Mouse (Mus musculus) embryonic stem cell, embryonic (primary cell): ENCODE results near the gene Dok7.

Experiments
- CTCF ChIA-PET, 4 experiments: fragments of 300-600 bp in 2 of 4; fragments of 350-600 bp in 2 of 4; sonication (Branson Sonifier 250); formaldehyde crosslinking; loops; one replicate each; lab custom pipeline; 2022; ENCODE audit warnings: inconsistent platforms in 2 of 4; lab: Charles Lee
- POLR2A ChIA-PET, 4 experiments: fragments of 300-600 bp in 2 of 4; fragments of 350-600 bp in 2 of 4; sonication (Branson Sonifier 250); formaldehyde crosslinking; loops; one replicate each; lab custom pipeline; 2022; ENCODE audit warnings: antibody characterized with exemption in 4 of 4, inconsistent platforms in 1 of 4; lab: Charles Lee

Dok7 gene

DNA sequence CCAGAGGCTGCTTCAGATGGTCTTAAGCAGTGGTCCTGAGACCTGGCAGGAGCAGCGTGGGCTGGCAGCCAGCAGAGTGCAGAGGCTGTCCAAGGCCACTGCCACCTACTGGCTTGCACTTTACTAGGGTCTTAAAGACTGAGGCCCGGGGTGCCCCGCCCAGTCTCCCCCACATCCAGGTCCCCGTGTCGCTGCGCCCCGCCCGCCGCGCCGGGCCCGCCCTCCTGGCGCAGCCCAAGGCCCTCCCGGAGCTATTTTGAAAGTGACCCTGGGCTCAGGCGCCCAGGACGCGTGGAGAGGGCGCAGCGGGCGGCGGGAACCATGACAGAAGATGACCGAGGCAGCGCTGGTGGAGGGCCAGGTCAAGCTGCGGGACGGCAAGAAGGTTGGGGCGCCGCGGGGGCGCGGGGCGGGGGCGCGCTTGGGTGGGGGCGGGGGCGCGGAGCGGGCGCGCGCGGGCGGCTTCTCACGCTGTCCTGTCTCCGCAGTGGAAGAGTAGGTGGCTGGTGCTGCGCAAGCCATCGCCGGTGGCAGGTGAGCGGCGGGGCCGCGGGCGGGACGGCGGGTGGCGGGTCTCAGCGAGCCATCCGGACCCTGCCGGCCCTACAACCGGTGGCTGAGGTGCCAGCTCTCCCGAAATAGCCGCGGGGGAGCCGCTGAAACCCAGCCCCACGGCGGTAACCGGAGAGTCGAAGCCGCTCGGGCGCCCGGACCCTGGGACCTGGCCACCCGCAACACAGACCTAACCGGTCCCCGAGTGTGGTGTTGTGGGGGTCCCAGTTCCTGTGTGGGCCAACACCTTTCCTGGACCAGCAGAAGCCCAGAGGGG lies at the start of gene Dok7:
Dok7 (plus strand) TSS at position 163 of the 829 bp plus-strand sequence.
- ChIA-PET CTCF (interaction anchor here in 2 of 4 experiments (0.5 to 1.1 kb wide), 3 partner anchors 292 to 654 kb away, joined by 3 read pairs; no protein-coding TSS in a partner anchor), POLR2A (interaction anchor here in 2 of 4 experiments (1.0 to 4.4 kb wide), 3 partner anchors 48 to 397 kb away, joined by 3 to 22 read pairs (median 13); partner anchors contain the start of genes Lrpap1 (in 2 of the 2), Grk4 (in 1 of the 2) and Nop14 (in 1 of the 2))

DNA sequence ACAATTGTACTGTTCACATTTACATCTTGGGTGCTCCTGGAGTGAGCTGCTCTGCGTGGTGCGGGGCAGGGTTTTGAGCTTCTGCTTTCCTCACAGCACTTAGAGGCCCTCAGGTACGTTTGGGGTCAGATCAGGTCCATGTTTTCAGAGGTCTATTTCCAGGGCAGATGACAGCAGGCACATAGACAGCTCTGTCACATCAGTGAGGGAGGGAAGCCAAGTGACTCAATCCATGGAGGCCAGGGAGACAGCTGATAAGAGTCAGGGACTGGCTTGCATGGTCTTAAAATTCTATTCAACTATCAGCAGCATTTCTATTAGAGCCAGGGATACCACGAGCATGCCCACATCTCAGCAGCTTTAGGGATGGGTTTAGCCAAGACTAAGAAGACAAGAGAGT lies 47.4 kb upstream of the Dok7 start:
- CTCF ChIA-PET: no interaction called here
- POLR2A ChIA-PET: no interaction called here

DNA sequence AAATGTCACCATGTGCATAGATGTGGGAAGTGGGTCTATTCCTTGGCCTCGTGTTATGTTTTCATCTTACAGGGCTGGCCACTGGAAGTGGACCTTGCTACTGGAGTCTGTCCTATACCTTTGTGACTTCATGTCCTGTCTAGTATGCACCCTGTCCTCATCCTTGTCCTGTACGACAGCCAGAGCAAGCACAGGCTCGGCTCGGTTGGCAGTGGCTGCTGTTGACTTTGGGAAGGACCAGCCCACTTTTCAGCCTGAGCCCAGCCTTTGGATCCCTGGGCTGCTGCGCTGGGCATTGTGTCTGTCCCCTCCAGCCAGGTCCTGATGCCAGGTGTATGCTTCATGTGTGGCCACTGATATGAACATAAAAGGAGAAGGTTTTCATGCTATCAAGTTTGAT lies 45.9 kb upstream of the Dok7 start:
- ChIA-PET POLR2A (interaction anchor here in 1 of 4 experiments (1.0 kb wide), 1 partner anchor 20 kb away, joined by 3 read pairs; no protein-coding TSS in a partner anchor), CTCF (no interaction called here)

DNA sequence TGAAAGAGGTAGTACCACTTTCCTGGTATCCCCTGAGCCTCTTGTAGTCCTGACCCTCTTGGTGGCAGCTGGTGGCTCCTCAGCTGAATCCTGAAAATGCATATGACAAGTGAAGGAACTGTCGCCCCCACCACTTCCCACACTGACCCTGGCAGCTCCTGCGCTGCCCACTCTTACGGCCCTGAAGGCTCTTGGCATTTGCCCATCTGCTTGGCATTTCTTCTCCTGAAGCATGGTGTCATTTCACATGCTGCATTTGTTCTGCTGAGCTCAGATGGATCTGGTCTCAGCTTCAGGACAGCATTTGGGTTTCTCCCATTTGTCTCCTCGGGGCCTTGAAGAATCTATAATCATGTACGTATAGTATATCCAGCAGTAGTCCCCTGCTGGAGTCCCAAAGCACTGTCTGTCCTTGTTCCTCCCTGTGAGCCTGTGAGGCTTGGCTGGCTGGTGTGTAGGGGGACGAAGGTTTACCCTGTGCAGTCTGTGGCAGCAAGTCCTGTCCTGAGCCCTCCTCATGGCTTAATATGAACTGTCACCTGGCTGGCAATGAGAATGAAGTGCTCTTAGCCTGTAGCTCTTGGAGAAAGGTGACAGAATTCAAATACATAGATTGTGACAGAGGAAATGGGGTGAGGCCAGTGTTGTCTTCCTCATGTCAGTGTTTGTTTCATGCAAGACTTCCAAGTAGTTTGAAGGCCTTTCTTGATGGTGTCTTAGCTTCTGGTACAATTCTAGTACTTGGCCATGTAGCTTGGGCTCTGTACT lies 45.2 kb upstream of the Dok7 start:
- ChIA-PET CTCF (interaction anchor here in 1 of 4 experiments (0.6 kb wide), 1 partner anchor 425 kb away, joined by 6 read pairs; no protein-coding TSS in a partner anchor), POLR2A (no interaction called here)

DNA sequence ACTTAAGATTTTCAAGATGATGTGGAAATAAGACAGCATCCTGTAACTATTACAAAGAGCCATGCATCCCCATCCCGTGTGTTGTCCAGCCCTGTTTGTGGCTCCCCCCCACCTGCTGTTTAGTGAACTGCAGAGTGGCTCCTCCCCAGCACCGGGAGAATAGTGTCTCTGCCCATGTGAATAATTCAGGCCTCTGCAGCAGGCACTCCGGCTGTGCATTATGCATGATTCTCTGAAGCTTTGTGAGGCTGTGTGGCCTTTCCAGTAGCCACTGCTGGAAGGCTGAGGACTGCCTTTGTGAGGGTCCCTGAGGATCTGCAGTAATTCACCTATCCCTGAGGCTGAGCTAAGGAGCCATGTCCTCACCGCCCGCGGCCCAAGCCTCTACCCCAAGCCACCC lies 42.5 kb upstream of the Dok7 start:
- ChIA-PET POLR2A (interaction anchor here in 2 of 4 experiments (0.5 to 1.2 kb wide), 3 partner anchors 15 to 501 kb away, joined by 3 to 4 read pairs (median 3); partner anchors contain the start of gene Rgs12 (in 1 of the 2)), CTCF (interaction anchor here in 1 of 4 experiments (1.1 kb wide), 1 partner anchor 28 kb away, joined by 3 read pairs; no protein-coding TSS in a partner anchor)

DNA sequence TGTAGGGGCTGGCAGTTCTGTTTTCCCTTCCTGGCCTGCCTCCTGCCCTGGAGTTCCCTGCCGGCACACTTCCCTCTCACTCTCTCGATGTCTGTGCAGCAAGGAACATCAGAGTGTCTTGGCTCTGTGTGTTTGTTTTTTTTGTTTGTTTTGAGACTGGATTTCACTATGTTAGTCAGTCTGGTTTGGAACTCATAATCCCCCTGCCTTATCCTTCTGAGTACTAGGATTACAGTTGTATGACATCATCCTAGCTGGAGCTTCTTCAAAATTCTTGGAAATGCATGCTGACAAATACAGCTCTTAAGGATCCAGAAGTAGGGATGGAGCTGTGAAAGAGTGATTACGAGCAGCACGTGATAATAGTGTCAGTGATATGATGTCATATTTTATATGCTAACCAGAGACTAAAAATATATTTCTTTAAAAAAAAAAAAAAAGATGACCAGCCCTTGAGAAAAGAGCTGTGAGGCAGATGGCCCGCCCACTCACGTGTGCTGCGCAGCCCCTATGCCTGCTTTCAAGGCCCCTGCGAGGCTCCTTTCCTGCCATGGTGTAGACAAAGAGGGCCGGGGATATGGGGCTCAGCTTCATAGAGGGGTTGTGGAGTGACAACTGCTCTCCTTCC lies 36.8 kb upstream of the Dok7 start:
- CTCF ChIA-PET: interaction anchor here in 1 of 4 experiments (0.6 kb wide), 1 partner anchor 32 kb away, joined by 3 read pairs; no protein-coding TSS in a partner anchor
- POLR2A ChIA-PET: interaction anchor here in 1 of 4 experiments (0.7 kb wide), 1 partner anchor 787 kb away, joined by 4 read pairs; no protein-coding TSS in a partner anchor

DNA sequence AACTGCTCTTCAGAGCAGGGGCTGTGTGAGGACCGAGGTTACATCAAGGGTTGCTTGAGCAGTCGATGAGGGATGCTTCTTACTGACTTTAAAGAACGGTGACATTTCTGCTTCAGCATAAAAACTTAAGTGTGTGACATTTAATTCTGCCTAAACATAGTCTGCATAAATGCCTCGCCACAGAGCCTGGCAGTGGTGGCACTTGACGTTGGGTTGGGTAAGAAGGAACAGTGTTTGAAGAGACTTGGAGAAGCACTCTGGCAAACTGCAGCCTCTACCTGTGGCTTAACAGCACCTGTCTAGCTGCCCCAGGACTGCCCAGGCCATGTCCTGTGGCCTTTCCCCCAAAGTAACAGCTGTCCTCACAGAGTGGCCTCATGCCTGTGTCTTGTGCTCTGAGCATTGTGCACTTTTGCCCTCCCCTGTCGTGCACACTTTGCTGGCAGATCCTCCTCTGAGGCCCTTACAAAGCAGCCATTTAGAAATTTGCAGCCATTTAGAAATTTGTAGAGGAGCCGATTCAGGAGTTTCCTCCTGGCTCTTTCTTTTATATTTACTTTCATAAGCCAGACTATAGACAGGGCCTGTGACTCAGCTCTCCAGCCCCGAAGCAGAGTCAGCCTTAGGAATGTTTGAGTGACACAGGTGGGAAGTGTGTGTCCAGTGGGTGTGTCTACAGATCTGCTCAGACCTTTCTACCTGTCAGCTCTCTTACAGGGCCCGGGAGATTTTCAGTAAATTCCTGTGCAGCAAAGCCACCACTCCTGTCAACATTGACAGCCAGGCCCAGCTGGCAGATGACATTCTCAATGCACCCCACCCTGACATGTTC lies 35.9 kb upstream of the Dok7 start:
- CTCF ChIA-PET: interaction anchor here in 1 of 4 experiments (0.6 kb wide), 1 partner anchor 33 kb away, joined by 3 read pairs; no protein-coding TSS in a partner anchor
- POLR2A ChIA-PET: interaction anchor here in 1 of 4 experiments (0.7 kb wide), 1 partner anchor 787 kb away, joined by 4 read pairs; no protein-coding TSS in a partner anchor

GRCm38 (mm10) chr5:35024975-35025374 lies 31.6 kb upstream of the Dok7 start:
- ChIA-PET POLR2A (no interaction called here), CTCF (interaction anchor here in 1 of 4 experiments (0.7 kb wide), 1 partner anchor 18 kb away, joined by 3 read pairs; no protein-coding TSS in a partner anchor)

DNA sequence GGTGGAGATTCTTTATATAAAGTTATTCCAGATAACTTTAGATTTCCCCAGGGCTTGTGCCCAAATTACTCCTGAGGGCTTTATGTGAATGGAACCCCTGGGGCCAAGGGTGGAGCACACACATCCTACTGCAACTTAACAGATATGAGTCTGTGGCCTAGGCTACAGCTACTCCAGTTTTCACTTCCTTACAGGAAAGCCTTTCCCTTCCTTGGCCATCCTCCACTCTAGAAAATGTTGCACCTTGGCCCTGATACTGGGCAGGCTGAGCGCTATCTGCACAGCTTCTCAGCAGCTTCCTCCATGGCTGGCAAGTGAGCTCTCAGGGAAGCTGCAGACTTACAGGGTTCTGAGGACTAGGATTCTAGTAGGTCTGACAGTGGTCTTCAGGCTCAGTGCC lies 27.3 kb upstream of the Dok7 start:
- ChIA-PET POLR2A (interaction anchor here in 1 of 4 experiments (1.5 kb wide), 1 partner anchor 16 kb away, joined by 3 read pairs; no protein-coding TSS in a partner anchor), CTCF (interaction anchor here in 1 of 4 experiments (0.8 to 1.0 kb wide), 2 partner anchors 95 to 102 kb away, joined by 3 to 4 read pairs; no protein-coding TSS in a partner anchor)

GRCm38 (mm10) chr5:35029755-35030154 lies 26.8 kb upstream of the Dok7 start:
- CTCF ChIA-PET: interaction anchor here in 1 of 4 experiments (0.8 to 1.0 kb wide), 2 partner anchors 95 to 102 kb away, joined by 3 to 4 read pairs; no protein-coding TSS in a partner anchor
- POLR2A ChIA-PET: interaction anchor here in 1 of 4 experiments (1.5 kb wide), 1 partner anchor 16 kb away, joined by 3 read pairs; no protein-coding TSS in a partner anchor

DNA sequence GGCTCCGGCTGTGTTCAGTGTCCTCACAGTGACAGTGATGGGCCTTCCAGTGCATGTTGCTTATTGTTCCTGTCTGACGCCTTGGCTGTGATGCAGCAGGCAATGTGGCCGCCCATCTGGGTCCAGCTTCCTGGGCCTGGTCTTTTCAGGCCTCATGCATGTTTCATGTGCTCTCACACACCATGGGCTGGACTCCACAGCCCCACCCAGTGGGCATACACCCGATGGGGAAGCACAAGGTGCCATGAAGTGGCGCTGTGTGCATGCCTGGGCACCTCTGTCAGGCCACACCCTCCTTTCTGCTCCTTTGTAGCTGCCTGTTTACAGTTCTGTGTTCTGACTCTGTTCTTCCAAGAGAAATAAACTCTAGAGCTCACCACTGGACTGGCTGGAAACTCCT lies 23.5 kb upstream of the Dok7 start:
- ChIA-PET POLR2A (interaction anchor here in 1 of 4 experiments (1.2 kb wide), 1 partner anchor 373 kb away, joined by 5 read pairs; the partner anchor contains the start of genes Grk4 and Nop14), CTCF (interaction anchor here in 1 of 4 experiments (1.0 kb wide), 1 partner anchor 15 kb away, joined by 3 read pairs; no protein-coding TSS in a partner anchor)

- ChIA-PET CTCF (interaction anchor here in 1 of 4 experiments (1.0 kb wide), 1 partner anchor 15 kb away, joined by 3 read pairs; no protein-coding TSS in a partner anchor), POLR2A (interaction anchor here in 1 of 4 experiments (1.2 kb wide), 1 partner anchor 374 kb away, joined by 5 read pairs; the partner anchor contains the start of genes Grk4 and Nop14)
These were observed 22.9 kb upstream of the Dok7 start for GRCm38 (mm10) chr5:35033619-35034018.

DNA sequence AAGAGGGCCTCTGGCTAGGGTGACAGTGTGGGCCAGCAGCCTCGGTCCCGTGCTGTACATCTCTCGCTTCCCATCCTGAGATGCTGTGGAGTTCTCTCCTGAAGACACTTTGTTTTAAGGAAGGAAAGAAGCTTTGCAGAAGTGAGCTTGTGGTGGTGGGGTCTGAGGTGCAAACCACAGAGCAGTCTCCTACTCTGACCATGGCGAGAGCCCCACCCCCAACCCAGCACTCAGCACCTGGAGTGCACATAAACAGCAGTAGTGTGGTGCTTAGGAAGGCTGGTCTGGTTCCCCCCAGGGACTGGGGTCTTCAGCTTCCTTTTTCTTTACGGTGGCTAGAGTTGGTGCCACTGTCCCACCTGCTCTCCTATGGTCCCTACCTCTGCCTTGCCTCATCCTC lies 21.4 kb upstream of the Dok7 start:
- POLR2A ChIA-PET: interaction anchor here in 1 of 4 experiments (1.0 kb wide), 1 partner anchor 71 kb away, joined by 3 read pairs; the partner anchor contains the start of gene Lrpap1
- CTCF ChIA-PET: no interaction called here

DNA sequence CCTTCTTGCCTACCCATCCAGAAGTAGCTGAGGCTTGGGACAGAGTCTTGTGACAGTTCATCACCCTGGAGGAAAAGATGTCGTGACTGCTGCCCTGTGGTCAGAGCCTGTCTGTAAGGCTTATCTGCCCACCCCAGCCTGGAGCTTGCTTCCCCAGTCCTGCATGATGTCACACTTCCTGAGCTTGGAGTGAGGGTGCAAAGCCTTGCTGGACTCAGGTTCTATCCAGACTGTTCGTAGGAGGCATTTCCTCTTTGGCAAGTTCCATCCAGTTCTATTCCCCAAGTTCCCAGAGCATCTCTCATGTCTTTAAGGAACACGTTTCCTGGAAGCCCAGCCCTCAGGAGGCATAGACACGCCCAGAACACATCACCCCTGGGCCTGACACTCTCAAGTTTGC lies 20.8 kb upstream of the Dok7 start:
- ChIA-PET CTCF (interaction anchor here in 1 of 4 experiments (0.5 kb wide), 1 partner anchor 141 kb away, joined by 19 read pairs; no protein-coding TSS in a partner anchor), POLR2A (interaction anchor here in 1 of 4 experiments (1.0 kb wide), 1 partner anchor 70 kb away, joined by 3 read pairs; the partner anchor contains the start of gene Lrpap1)

DNA sequence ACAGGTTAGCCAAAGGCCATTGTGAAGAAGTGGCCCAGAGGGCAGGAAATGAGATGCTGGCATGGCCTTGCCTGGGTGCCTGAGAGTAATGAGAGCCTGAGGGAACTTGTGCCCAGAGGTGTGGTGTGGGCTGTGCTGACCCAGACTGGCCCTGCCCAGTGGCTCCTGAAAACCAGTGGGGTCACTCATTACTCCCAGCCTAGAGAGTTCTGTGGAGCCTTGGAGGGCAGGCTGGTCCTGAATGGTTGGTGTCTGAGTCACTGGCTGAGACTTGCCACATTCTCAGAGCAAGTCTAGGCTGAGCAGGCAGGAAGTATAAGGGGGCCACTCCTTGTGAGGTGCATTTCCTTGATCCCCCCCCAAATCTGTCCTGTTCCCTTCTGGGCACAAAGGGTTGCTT lies 19.1 kb upstream of the Dok7 start:
- ChIA-PET CTCF (interaction anchor here in 1 of 4 experiments (0.5 kb wide), 1 partner anchor 243 kb away, joined by 11 read pairs; no protein-coding TSS in a partner anchor), POLR2A (no interaction called here)

DNA sequence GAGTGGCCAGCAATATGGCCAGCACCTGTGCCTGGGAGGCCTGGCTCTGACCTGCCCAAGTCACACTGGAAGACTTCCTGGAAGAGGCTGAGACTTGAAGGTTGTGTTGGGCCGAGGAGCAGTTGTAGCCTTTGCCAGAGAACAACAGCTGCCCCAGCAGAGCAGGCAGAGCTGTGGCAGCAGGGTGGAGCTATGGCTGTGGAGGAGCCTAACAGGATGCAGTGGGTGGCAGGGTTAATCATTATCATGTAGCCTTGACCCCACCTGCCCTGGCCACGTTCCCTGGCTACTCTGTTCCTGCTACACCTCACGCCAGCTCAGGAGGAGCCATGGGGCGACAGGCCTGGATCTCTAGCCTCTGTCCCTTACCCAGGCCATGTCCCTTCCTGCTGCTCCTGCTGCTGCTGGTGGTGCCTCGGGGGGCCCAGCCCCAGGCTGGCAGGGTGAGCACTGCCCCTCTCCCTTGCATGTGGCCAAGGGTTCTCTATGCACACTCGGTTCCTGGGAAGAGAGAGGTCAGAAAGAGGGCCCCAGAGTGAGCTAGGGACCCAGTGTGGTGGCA lies 15.2 kb upstream of the Dok7 start, which contains the start of gene Hgfac:
Hgfac (plus strand) TSS at position 242 of the 562 bp plus-strand sequence.
- ChIA-PET CTCF (interaction anchor here in 3 of 4 experiments (0.5 to 1.9 kb wide), 6 partner anchors 52 to 869 kb away, joined by 3 to 7 read pairs (median 4); no protein-coding TSS in a partner anchor), POLR2A (interaction anchor here in 1 of 4 experiments (1.3 to 1.5 kb wide), 2 partner anchors 63 to 93 kb away, joined by 3 to 4 read pairs; partner anchors contain the start of gene Rgs12)
